Mouse (Mus musculus): ENCODE measurements around the gene Abhd17c. TPM values are rescaled to one million over a fixed set of nuclear protein-coding genes. Genes with fewer than 3 reads are reported as not detected.

Gene Abhd17c
- polyA plus RNA-seq, 1 experiment from 2014 or later: 71.3 TPM

- Histone ChIP-seq H3K4me1 (replicated peaks; ENCODE audit: control insufficient read depth, insufficient read depth, low read length) (peaks cover 2% of the 10 kb centered on the region; the same call in 1 of the 2 replicates), H3K27me3 (ENCODE audit: control insufficient read depth, insufficient read depth, low read length) (no peaks in the 10 kb centered on the region), H3K4me3 (ENCODE audit: low read depth, low read length) (no peak overlapping the region), H3K36me3 (ENCODE audit: control insufficient read depth, insufficient read depth, low read length) (no peaks in the 10 kb centered on the region; the same call in 1 of the 2 replicates), H3K27ac (ENCODE audit: low read depth, low read length) (no peak overlapping the region), H3K9ac (ENCODE audit: low read length) (no peak overlapping the region), H3K9me3 (ENCODE audit: control insufficient read depth, low read length) (no peaks in the 10 kb centered on the region), H3K4me2 (ENCODE audit: low read depth, low read length, severe bottlenecking) (no peak overlapping the region)
- 89% methylated on average over 10 of the region's 10 CpGs for WGBS
- ATAC-seq (replicated peaks; ENCODE audit: low FRiP score) (no peak), DNase-seq (ENCODE audit: low spot score) (no peak)
Observed at GRCm38 (mm10) chr7:84111716-84112350, 39.9 kb downstream of the Abhd17c start.

GRCm38 (mm10) chr7:84106942-84107341 lies 44.8 kb downstream of the Abhd17c start:
- 97% methylated on average over 1 of the region's 1 CpGs for WGBS
- Histone ChIP-seq H3K9me3 (ENCODE audit: control insufficient read depth, low read length) (no peaks in the 10 kb centered on the region), H3K27ac (ENCODE audit: low read depth, low read length) (no peak overlapping the region), H3K27me3 (ENCODE audit: control insufficient read depth, insufficient read depth, low read length) (no peaks in the 10 kb centered on the region), H3K4me3 (ENCODE audit: low read depth, low read length) (no peak overlapping the region), H3K4me2 (ENCODE audit: low read depth, low read length, severe bottlenecking) (no peak overlapping the region), H3K4me1 (replicated peaks; ENCODE audit: control insufficient read depth, insufficient read depth, low read length) (no peaks in the 10 kb centered on the region), H3K9ac (ENCODE audit: low read length) (no peak overlapping the region), H3K36me3 (ENCODE audit: control insufficient read depth, insufficient read depth, low read length) (no peaks in the 10 kb centered on the region)
- ATAC-seq (replicated peaks; ENCODE audit: low FRiP score) (no peak), DNase-seq (ENCODE audit: low spot score) (no peak)

- DNase-seq (ENCODE audit: low spot score): no peak
- H3K36me3 ChIP-seq (ENCODE audit: control insufficient read depth, insufficient read depth, low read length): no peaks in the 10 kb centered on the region
- no peak for ATAC-seq (replicated peaks; ENCODE audit: low FRiP score)
- no peak overlapping the region for H3K4me2 ChIP-seq (ENCODE audit: low read depth, low read length, severe bottlenecking)
- no peaks in the 10 kb centered on the region for H3K9me3 ChIP-seq (ENCODE audit: control insufficient read depth, low read length)
- no peaks in the 10 kb centered on the region for H3K27me3 ChIP-seq (ENCODE audit: control insufficient read depth, insufficient read depth, low read length)
- H3K4me3 ChIP-seq (ENCODE audit: low read depth, low read length): no peak overlapping the region
- no peak overlapping the region for H3K9ac ChIP-seq (ENCODE audit: low read length)
- WGBS: 93% methylated on average over 1 of the region's 1 CpGs
- no peak overlapping the region for H3K27ac ChIP-seq (ENCODE audit: low read depth, low read length)
- no peaks in the 10 kb centered on the region for H3K4me1 ChIP-seq (replicated peaks; ENCODE audit: control insufficient read depth, insufficient read depth, low read length)
Observed at GRCm38 (mm10) chr7:84102589-84102988, 49.1 kb downstream of the Abhd17c start.

DNA sequence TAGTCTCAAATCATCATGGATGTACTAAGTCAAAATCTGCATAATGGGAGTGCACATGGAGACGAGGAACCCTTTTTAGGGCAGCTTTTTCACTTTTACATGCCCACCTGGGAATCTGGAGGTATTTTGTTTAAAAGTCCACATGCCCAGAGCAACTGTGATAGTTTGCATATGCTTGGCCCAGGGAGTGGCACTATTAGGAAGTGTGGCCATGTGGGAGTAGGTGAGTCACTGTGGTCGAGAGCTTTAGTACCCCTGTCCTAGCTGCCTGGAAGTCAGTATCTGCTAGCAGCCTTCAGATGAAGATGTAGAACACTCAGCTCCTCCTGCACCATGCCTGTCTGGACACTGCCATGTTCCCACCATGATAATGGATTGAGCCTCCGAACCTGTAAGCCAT lies 51.0 kb downstream of the Abhd17c start:
- 83% methylated on average over 3 of the region's 3 CpGs for WGBS
- no peak for ATAC-seq (replicated peaks; ENCODE audit: low FRiP score)

GRCm38 (mm10) chr7:84098098-84098497 lies 53.6 kb downstream of the Abhd17c start:
- no peak overlapping the region for H3K4me3 ChIP-seq (ENCODE audit: low read depth, low read length)
- H3K4me1 ChIP-seq (replicated peaks; ENCODE audit: control insufficient read depth, insufficient read depth, low read length): no peaks in the 10 kb centered on the region
- no peak for DNase-seq (ENCODE audit: low spot score)
- H3K36me3 ChIP-seq (ENCODE audit: control insufficient read depth, insufficient read depth, low read length): no peaks in the 10 kb centered on the region
- H3K9me3 ChIP-seq (ENCODE audit: control insufficient read depth, low read length): no peaks in the 10 kb centered on the region
- no peak overlapping the region for H3K9ac ChIP-seq (ENCODE audit: low read length)
- no peak for ATAC-seq (replicated peaks; ENCODE audit: low FRiP score)
- H3K27ac ChIP-seq (ENCODE audit: low read depth, low read length): no peak overlapping the region
- no peaks in the 10 kb centered on the region for H3K27me3 ChIP-seq (ENCODE audit: control insufficient read depth, insufficient read depth, low read length)
- no peak overlapping the region for H3K4me2 ChIP-seq (ENCODE audit: low read depth, low read length, severe bottlenecking)
- WGBS: 94% methylated on average over 1 of the region's 1 CpGs

More for the DNA sequence above, 51.0 kb downstream of the Abhd17c start:
- Histone ChIP-seq H3K9ac (ENCODE audit: low read length) (no peak overlapping the region), H3K36me3 (ENCODE audit: control insufficient read depth, insufficient read depth, low read length) (no peaks in the 10 kb centered on the region), H3K9me3 (ENCODE audit: control insufficient read depth, low read length) (no peaks in the 10 kb centered on the region), H3K4me2 (ENCODE audit: low read depth, low read length, severe bottlenecking) (no peak overlapping the region), H3K4me3 (ENCODE audit: low read depth, low read length) (no peak overlapping the region), H3K4me1 (replicated peaks; ENCODE audit: control insufficient read depth, insufficient read depth, low read length) (no peaks in the 10 kb centered on the region), H3K27ac (ENCODE audit: low read depth, low read length) (no peak overlapping the region), H3K27me3 (ENCODE audit: control insufficient read depth, insufficient read depth, low read length) (no peaks in the 10 kb centered on the region)
- no peak for DNase-seq (ENCODE audit: low spot score)

- Histone ChIP-seq H3K9me3 (ENCODE audit: control insufficient read depth, low read length) (no peaks in the 10 kb centered on the region), H3K27ac (ENCODE audit: low read depth, low read length) (no peak overlapping the region), H3K9ac (ENCODE audit: low read length) (no peak overlapping the region), H3K4me1 (replicated peaks; ENCODE audit: control insufficient read depth, insufficient read depth, low read length) (no peaks in the 10 kb centered on the region), H3K4me3 (ENCODE audit: low read depth, low read length) (no peak overlapping the region), H3K36me3 (ENCODE audit: control insufficient read depth, insufficient read depth, low read length) (no peaks in the 10 kb centered on the region), H3K27me3 (ENCODE audit: control insufficient read depth, insufficient read depth, low read length) (no peaks in the 10 kb centered on the region), H3K4me2 (ENCODE audit: low read depth, low read length, severe bottlenecking) (no peak overlapping the region)
- DNase-seq (ENCODE audit: low spot score) (no peak), ATAC-seq (replicated peaks; ENCODE audit: low FRiP score) (no peak)
- WGBS: 81% methylated on average over 6 of the region's 6 CpGs
Observed at GRCm38 (mm10) chr7:84096501-84096900, 55.2 kb downstream of the Abhd17c start.

DNA sequence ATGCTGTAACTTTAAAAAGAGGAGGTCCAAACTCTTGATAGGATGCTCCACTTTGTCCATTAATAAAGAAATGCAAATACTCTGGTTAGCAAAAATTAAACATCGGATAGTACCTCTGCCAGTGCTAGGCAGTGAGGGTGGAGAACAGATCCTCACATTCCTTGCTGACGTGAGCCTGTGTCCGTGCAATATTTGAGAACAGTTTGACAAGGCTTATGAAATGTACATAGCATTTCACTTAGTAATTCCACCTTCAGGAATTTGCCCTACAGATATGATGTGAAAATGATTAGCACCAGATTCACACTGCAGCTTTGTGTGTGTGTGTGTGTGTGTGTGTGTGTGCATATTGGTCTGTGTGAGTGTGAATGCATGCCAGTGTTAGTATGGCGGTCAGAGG lies 60.9 kb downstream of the Abhd17c start:
- H3K36me3 ChIP-seq (ENCODE audit: control insufficient read depth, insufficient read depth, low read length): no peaks in the 10 kb centered on the region
- WGBS: 84% methylated on average over 4 of the region's 4 CpGs
- DNase-seq (ENCODE audit: low spot score): no peak
- no peak overlapping the region for H3K4me3 ChIP-seq (ENCODE audit: low read depth, low read length)
- peaks cover 4% of the 10 kb centered on the region for H3K27me3 ChIP-seq (ENCODE audit: control insufficient read depth, insufficient read depth, low read length)
- no peak for ATAC-seq (replicated peaks; ENCODE audit: low FRiP score)
- no peak overlapping the region for H3K27ac ChIP-seq (ENCODE audit: low read depth, low read length)
- H3K4me1 ChIP-seq (replicated peaks; ENCODE audit: control insufficient read depth, insufficient read depth, low read length): peaks cover 3% of the 10 kb centered on the region; the same call in 1 of the 2 replicates
- no peaks in the 10 kb centered on the region for H3K9me3 ChIP-seq (ENCODE audit: control insufficient read depth, low read length)
- no peak overlapping the region for H3K9ac ChIP-seq (ENCODE audit: low read length)
- no peak overlapping the region for H3K4me2 ChIP-seq (ENCODE audit: low read depth, low read length, severe bottlenecking)

- ATAC-seq (replicated peaks; ENCODE audit: low FRiP score): no peak
- WGBS: 25% methylated on average over 1 of the region's 1 CpGs
- Histone ChIP-seq H3K9ac (ENCODE audit: low read length) (no peak overlapping the region), H3K27me3 (ENCODE audit: control insufficient read depth, insufficient read depth, low read length) (peaks cover 13% of the 10 kb centered on the region), H3K27ac (ENCODE audit: low read depth, low read length) (no peak overlapping the region), H3K4me2 (ENCODE audit: low read depth, low read length, severe bottlenecking) (no peak overlapping the region), H3K36me3 (ENCODE audit: control insufficient read depth, insufficient read depth, low read length) (no peaks in the 10 kb centered on the region), H3K9me3 (ENCODE audit: control insufficient read depth, low read length) (no peaks in the 10 kb centered on the region), H3K4me3 (ENCODE audit: low read depth, low read length) (no peak overlapping the region), H3K4me1 (replicated peaks; ENCODE audit: control insufficient read depth, insufficient read depth, low read length) (peaks cover 4% of the 10 kb centered on the region; the same call in 1 of the 2 replicates)
- no peak for DNase-seq (ENCODE audit: low spot score)
Observed at GRCm38 (mm10) chr7:84089777-84090176, 61.9 kb downstream of the Abhd17c start.

GRCm38 (mm10) chr7:84088971-84089370 lies 62.7 kb downstream of the Abhd17c start:
- H3K4me1 ChIP-seq (replicated peaks; ENCODE audit: control insufficient read depth, insufficient read depth, low read length): peaks cover 4% of the 10 kb centered on the region; the same call in 1 of the 2 replicates
- H3K4me2 ChIP-seq (ENCODE audit: low read depth, low read length, severe bottlenecking): no peak overlapping the region
- no peaks in the 10 kb centered on the region for H3K36me3 ChIP-seq (ENCODE audit: control insufficient read depth, insufficient read depth, low read length)
- H3K27me3 ChIP-seq (ENCODE audit: control insufficient read depth, insufficient read depth, low read length): peaks cover 14% of the 10 kb centered on the region
- DNase-seq (ENCODE audit: low spot score) (peak; percentile 78), ATAC-seq (replicated peaks; ENCODE audit: low FRiP score) (no peak)
- H3K4me3 ChIP-seq (ENCODE audit: low read depth, low read length): no peak overlapping the region
- no peaks in the 10 kb centered on the region for H3K9me3 ChIP-seq (ENCODE audit: control insufficient read depth, low read length)
- no peak overlapping the region for H3K27ac ChIP-seq (ENCODE audit: low read depth, low read length)
- WGBS: 20% methylated on average over 4 of the region's 4 CpGs
- no peak overlapping the region for H3K9ac ChIP-seq (ENCODE audit: low read length)
